Mouse (Mus musculus) olfactory bulb, adult 2 months (tissue): ENCODE measurements around the gene Zc3h6.

Source experiments
- CTCF ChIP-seq: fragments of 200-500 bp; IDR thresholded peaks from 2 replicates; pipeline ENCODE4 v1.5.1; 2012; ENCODE audit warnings: low read depth, mild to moderate bottlenecking, low read length, moderate library complexity; ENCODE audit not compliant: insufficient read depth
- POLR2A ChIP-seq: fragments of 200-500 bp; IDR thresholded peaks from 2 replicates; pipeline ENCODE4 v1.6.1; 2012; ENCODE audit warnings: mild to moderate bottlenecking, low read depth, low read length, moderate library complexity; ENCODE audit not compliant: insufficient read depth

DNA sequence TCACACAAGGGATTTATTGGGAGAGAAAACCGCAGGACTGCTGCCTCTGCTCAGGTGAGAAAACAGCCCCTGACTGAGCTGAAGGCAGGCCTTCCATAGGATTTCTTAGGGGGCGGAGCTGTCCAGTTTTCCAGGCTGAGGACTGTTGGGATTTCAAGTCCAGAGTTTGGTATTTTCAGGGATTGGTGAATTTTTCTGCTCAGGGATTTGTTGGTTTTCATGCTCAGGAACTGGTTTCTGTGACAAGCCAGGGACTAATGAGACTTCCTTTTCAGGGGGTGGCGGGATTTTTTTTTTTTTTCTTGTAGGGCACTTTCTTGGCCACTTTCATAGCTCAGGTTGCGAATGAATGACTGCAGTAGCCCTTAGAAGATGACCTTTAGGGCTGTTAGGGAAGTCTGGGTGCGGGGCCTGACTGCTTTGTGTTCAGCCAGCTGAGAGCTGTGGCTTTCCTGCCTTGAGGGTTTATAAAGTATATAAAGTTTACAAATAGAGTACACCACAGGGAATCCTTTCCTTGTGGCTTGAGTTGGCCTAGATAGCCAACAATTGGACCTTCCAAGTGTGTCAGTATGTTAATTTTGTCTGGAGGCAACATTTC is 1.6 kb upstream of the Zc3h6 start:
- TF ChIP-seq CTCF, result no peak
- no peak for TF ChIP-seq POLR2A
